Mouse (Mus musculus) layer of hippocampus, adult 11-12 months (tissue): ENCODE results near the gene Cnnm4.

Source experiments
- DNase-seq: peaks from one replicate; pipeline ENCODE4 v3.0.0; 2022; ENCODE audit warnings: low spot score

The Cnnm4 gene

GRCm38 (mm10) chr1:36471181-36472105, at the start of gene Cnnm4:
TSS of gene Cnnm4 (plus strand) at chr1:36471620.
- peak; percentile 84 for DNase-seq

DNA sequence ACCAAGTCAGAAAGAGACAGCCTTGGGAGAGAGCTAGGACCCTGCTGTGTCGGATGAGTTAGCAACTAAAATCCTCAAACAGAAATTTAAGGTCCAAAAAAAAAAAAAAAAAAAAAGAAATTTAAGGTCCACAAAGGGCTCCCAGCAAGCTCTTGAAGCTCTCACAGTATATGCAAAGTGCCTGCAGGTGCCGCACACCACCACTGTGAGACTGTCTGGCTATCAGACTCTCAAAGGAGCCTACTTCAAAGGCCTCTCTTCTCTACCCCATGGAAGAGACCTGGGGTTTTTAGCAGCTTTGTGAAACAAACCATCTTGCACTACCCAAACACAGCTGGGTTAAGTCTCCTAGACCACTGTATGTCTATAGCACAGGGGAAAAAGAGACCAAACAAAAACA, 41.9 kb upstream of the Cnnm4 start:
- DNase-seq, result no peak

DNA sequence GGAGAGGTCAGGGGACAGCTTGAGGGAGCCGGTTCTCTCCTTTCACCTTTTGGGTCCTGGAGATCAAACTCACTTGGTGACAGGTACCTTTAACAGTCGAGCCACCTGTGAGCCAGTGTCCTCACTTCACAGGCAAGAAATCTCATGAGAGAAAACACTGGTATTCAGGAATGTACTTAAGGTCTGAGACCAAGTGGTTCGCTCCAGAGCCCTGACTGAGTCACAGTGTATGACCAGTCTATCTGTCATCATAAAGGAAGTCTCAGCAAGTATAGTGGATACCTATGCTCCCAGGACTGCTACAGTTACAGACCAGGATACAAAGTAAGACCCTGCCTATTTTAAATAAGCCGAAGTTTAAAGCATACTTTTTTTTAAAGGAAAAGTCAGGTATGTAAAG, 38.4 kb upstream of the Cnnm4 start:
- DNase-seq, result no peak

DNA sequence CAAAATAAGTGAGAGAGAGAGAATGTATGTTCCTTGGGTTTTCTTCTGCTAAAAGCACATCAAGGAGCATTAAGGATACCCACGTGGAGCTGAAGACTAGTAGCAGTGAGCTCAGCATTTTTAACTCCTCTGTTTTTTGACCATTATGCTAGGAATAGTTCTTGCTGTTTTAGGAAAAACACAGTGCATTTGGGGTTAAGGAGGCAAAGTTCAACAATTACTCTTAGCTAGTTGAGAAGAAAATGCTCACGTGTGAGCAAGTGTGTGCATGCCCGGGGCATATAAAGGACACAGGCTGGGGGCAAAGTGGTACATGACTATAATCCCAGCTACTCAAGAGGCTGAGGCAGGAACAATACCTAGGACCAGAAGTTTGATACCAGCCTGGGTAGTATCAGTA, 37.8 kb upstream of the Cnnm4 start:
- no peak for DNase-seq

GRCm38 (mm10) chr1:36435071-36435470, 36.3 kb upstream of the Cnnm4 start:
- DNase-seq, result no peak

GRCm38 (mm10) chr1:36436515-36436914, 34.9 kb upstream of the Cnnm4 start:
- DNase-seq, result no peak

DNA sequence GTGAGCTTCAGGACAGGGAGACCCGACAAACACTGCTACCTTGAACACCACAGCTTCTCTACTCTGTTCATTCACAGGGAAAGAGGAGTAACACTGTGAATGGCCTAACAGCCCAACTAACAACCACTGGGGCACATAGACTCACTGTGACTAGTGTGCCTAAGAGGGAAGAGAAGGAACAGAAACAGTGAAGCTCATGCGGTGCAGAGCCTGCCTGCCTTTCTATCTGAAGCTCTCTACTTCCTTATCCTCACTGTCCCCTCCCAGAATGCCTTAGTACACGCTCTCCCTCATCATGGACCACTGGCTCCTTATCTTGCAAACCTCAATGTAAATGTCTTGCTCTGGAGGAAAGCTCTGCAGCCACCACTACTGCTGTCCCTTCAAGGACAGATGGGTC, 34.2 kb upstream of the Cnnm4 start:
- DNase-seq, result no peak

- peak; percentile 69 for DNase-seq
These were observed 30.3 kb upstream of the Cnnm4 start for GRCm38 (mm10) chr1:36441101-36441500.

- peak; percentile 98 for DNase-seq
These were observed 26.7 kb upstream of the Cnnm4 start, which contains the start of gene Lman2l for GRCm38 (mm10) chr1:36444471-36445464. TSS of gene Lman2l (minus strand) at chr1:36445271.

DNA sequence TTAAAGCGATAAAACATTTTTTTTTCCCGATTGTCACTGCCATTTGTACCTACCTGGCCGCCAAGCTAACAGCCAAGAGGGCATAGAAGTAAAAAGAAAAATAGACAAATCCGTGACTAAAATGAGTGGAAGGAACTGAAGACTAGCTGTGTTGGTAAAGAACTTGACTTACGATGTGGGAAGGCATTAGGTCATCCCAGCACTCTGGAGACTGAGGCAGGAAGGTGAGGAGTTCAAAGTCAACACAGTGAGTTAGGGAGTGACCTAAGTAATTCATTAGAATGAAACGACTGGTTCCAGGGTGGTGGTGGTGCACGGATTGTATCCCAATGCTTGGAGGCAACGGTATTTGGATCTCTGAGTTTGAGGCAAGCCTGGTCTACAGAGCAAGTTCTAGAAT, 25.9 kb upstream of the Cnnm4 start:
- DNase-seq, result no peak

DNA sequence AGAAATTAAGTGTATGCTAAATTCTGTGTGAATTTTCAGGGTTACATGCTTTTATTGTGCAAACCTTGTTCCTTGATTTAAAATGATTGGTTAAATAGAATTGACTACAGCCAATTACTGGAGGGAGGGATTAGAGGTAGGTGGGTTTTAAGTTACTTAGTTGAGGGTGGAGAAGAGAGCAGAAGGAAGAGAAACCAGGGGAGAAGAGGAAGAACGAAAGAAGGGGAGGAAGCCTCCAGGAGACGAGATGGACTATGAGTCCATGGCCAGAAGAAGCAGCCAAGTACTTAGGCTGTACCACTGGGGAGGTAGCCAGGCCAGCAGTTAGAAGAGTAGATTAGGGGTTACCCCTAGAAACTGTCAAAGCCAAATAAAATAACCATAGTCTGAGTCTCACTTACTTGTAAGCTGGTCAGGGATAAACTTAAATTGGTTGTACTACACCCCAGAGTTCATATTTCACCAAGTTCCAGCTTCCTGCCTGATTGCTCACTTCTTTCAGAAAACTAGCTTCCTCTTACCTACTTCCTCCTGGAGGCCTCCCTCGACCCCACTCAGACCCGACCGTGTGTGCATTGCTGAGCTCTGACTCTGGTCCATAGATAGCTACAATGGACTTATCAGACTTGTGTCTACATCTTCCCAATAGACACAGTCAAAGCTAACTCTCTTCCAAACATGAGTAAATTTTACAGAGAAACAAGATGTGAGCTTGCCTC, 25.2 kb upstream of the Cnnm4 start:
- no peak for DNase-seq

DNA sequence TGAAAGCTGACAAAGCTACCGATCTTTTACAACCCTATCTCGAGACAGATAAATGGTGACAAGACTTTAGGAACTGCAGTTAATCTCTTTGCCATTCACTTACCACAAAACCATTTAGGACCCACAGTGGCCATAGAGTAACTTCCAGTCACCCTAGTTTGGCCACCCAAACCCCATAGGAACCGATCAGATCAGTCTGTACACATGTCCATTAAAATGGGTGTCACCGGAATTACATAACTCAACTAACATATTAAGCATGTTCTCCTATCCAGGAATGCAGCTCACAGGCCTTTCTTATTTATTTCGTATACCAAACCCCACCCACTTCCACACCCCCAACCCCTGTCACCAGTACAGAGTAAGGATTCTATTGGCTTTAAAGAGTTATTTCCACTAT, 24.6 kb upstream of the Cnnm4 start:
- no peak for DNase-seq

GRCm38 (mm10) chr1:36454055-36454815, 17.2 kb upstream of the Cnnm4 start:
- DNase-seq, result no peak

GRCm38 (mm10) chr1:36457388-36458014, 13.9 kb upstream of the Cnnm4 start:
- no peak for DNase-seq

- no peak for DNase-seq
These were observed 13.3 kb upstream of the Cnnm4 start for GRCm38 (mm10) chr1:36458169-36458568.

- DNase-seq, result no peak
These were observed 9.6 kb upstream of the Cnnm4 start for GRCm38 (mm10) chr1:36461829-36462228.

GRCm38 (mm10) chr1:36465641-36466160, 5.7 kb upstream of the Cnnm4 start:
- DNase-seq, result no peak

- DNase-seq, result no peak
These were observed 4.0 kb upstream of the Cnnm4 start for GRCm38 (mm10) chr1:36467446-36467845.

- no peak for DNase-seq
These were observed 1.5 kb upstream of the Cnnm4 start for GRCm38 (mm10) chr1:36469811-36470444.

- no peak for DNase-seq
These were observed 653 bp downstream of the Cnnm4 start for GRCm38 (mm10) chr1:36472106-36472440.
